Mouse (Mus musculus): ENCODE data around the gene Slc25a23.

Slc25a23 gene

GRCm38 (mm10) chr17:57011236-57012141, 48.2 kb downstream of the Slc25a23 start, which contains the start of the genes Gtf2f1 and Gm17949:
Gene Gtf2f1, minus strand, starts transcription at chr17:57011288.
Gene Gm17949, plus strand, starts transcription at chr17:57011469.
- peak; percentile 85 to 93 for DNase-seq

- no peak for DNase-seq
These were observed 48.8 kb downstream of the Slc25a23 start for GRCm38 (mm10) chr17:57010911-57011235.

- no peak for DNase-seq
These were observed 52.3 kb downstream of the Slc25a23 start for GRCm38 (mm10) chr17:57007137-57007905.

- no peak for DNase-seq
These were observed 55.7 kb downstream of the Slc25a23 start for GRCm38 (mm10) chr17:57003994-57004393.

GRCm38 (mm10) chr17:57001228-57001627, 58.4 kb downstream of the Slc25a23 start:
- no peak for DNase-seq

GRCm38 (mm10) chr17:56999968-57000609, 59.6 kb downstream of the Slc25a23 start, which contains the start of gene Pspn:
Gene Pspn, minus strand, starts transcription at chr17:57000018.
- DNase-seq, result no peak

GRCm38 (mm10) chr17:56999414-56999813, 60.2 kb downstream of the Slc25a23 start:
- no peak for DNase-seq

- DNase-seq, result peak; percentile 94 to 97
These were observed 62.5 kb downstream of the Slc25a23 start, which contains the start of gene Alkbh7 for GRCm38 (mm10) chr17:56997029-56997667. Gene Alkbh7, plus strand, starts transcription at chr17:56997339.

GRCm38 (mm10) chr17:56996506-56996905, 63.2 kb downstream of the Slc25a23 start:
- DNase-seq, result no peak

GRCm38 (mm10) chr17:56995046-56995445, 64.6 kb downstream of the Slc25a23 start:
- no peak for DNase-seq

Data from thymus, adult 18-20 months (tissue).